Mouse (Mus musculus) embryonic stem cell, embryonic (primary cell): ENCODE results near the gene St8sia1.

ENCODE experiments used
- CTCF ChIA-PET, 4 experiments: fragments of 300-600 bp in 2 of 4; fragments of 350-600 bp in 2 of 4; sonication (Branson Sonifier 250); formaldehyde crosslinking; loops; one replicate each; lab custom pipeline; 2022; ENCODE audit warnings: inconsistent platforms in 2 of 4; lab: Charles Lee
- POLR2A ChIA-PET, 4 experiments: fragments of 300-600 bp in 2 of 4; fragments of 350-600 bp in 2 of 4; sonication (Branson Sonifier 250); formaldehyde crosslinking; loops; one replicate each; lab custom pipeline; 2022; ENCODE audit warnings: antibody characterized with exemption in 4 of 4, inconsistent platforms in 1 of 4; lab: Charles Lee

The St8sia1 gene

GRCm38 (mm10) chr6:142834911-142835310, 129.3 kb downstream of the St8sia1 start:
- POLR2A ChIA-PET, result interaction anchor here in 1 of 4 experiments (0.6 kb wide), 1 partner anchor 491 kb away, joined by 3 read pairs; no protein-coding TSS in a partner anchor
- CTCF ChIA-PET, result no interaction called here

- CTCF ChIA-PET, result no interaction called here
- POLR2A ChIA-PET, result no interaction called here
Observed at GRCm38 (mm10) chr6:142831706-142832105, 132.5 kb downstream of the St8sia1 start.

DNA sequence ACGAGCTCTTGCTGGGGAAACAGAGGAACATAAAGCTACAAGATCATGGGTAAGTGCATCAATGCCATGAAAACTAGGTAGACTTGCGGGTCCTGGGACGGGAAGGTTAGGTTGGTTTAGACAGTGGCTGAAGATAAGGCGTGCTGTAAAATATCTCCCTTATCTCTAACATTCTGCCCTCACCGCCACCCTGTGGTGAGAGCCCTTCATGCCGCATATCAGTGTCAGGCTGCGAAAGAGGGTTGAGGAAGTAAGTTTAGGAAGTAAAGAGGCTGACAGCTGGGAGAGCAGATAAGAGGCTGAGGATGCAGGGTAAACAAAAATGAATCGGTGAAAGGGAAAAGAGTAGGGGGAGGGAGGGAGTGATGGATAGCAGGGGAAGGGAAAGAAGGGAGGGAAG, 133.0 kb downstream of the St8sia1 start:
- POLR2A ChIA-PET, result no interaction called here
- CTCF ChIA-PET, result no interaction called here

DNA sequence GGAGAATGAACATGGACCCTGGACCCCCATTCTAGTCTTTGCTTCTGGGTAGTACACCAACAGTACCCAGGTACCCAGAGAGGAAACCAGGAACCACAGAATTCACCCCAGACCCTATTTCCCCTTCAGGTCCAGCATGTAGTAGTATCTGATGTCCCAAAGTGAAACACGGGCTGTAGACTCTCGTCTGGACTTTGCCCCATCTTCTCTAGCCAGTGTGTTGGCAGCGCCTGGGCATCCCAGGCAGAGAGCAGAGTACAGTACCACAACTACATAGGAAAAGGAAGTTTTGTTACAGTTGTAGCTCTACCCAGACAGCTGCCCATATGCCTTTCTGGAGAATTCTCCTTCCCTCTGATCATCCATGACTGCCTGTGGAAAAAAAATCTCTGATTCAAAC, 134.0 kb downstream of the St8sia1 start:
- ChIA-PET CTCF (no interaction called here), POLR2A (no interaction called here)

DNA sequence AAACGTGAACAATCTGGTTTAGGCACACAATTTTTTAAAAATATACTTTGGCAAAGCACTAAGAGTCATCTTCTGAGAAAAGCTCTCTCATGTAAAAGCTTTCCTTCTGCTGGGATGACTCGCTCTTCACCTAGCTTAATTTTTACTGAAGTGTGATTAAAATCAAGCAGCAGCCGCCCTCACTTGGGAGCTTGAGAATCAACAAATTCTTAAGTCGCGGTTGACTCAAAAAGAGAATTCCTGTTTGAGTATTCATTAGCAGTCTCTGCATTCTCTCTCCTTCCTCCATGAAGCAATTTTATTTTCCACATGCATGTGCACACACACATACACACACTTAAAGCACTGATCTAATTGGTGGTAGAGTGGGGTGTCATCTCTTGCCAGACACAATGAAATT, 138.8 kb downstream of the St8sia1 start:
- ChIA-PET POLR2A (no interaction called here), CTCF (no interaction called here)

DNA sequence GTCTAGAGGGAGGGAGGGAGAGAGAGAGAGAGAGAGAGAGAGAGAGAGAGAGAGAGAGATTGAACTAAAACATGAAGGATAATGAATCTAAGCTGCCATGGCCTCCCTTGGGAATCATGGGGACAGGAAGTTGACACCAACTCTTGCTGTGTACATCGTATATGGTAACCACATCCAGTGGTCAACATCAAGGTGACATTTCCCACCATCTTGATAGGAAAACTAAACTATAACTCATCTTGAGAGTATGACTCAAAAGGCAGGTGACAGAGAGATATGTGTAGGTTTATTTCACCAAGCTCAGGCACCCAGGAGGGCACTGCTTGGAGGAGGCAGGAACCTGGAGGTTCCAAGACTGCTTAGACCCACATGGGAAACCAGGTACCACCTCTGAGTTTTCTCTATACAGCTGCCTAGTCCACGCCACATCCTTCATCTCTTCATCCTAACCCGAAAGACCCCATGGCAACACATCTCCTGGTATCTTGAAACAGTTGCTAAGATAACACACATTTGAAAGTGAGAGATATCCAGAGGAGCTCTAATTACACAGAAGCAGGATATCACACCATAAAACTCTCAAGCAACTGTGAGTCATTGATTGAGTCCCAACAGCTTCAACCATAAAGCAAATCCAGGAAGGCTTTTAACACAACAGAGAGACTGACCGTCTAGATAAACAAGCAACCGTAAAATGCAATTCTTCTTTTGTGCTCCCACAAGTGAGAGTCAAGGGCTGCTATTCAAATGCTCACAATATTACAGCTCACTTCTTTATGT, 141.1 kb downstream of the St8sia1 start:
- ChIA-PET CTCF (interaction anchor here in 3 of 4 experiments (0.6 to 0.7 kb wide), 3 partner anchors 9 to 371 kb away, joined by 3 to 9 read pairs (median 3); no protein-coding TSS in a partner anchor), POLR2A (no interaction called here)

- ChIA-PET CTCF (no interaction called here), POLR2A (no interaction called here)
Observed at GRCm38 (mm10) chr6:142818306-142818705, 145.9 kb downstream of the St8sia1 start.

DNA sequence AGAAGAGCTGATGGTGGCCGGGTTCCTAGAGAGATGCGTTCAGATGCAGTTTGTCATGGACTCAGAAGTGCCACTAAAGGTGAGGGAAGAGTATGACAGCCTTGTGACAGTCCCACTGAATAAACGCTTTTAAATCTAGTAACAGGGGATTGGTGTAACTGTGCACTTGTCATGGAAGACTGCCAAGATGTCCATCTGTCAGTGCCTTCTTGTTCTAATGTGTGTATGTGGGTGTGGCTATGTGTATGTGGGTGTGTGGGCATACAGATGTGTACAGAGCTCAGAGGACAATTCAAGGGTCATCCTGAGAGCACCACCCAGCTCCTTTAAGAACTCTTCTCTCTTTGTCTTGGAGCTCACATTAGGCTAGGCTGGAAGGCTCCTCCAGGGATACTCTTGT, 148.7 kb downstream of the St8sia1 start:
- ChIA-PET CTCF (interaction anchor here in 2 of 4 experiments (0.6 to 1.0 kb wide), 3 partner anchors 11 to 959 kb away, joined by 3 read pairs; no protein-coding TSS in a partner anchor), POLR2A (no interaction called here)

GRCm38 (mm10) chr6:142814495-142814921, 149.7 kb downstream of the St8sia1 start:
- CTCF ChIA-PET, result interaction anchor here in 3 of 4 experiments (0.6 to 1.3 kb wide), 8 partner anchors 9 to 150 kb away, joined by 3 to 9 read pairs (median 4); partner anchors contain the start of genes Cmas (in 1 of the 3) and St8sia1 (in 1 of the 3)

GRCm38 (mm10) chr6:142814011-142814410, 150.2 kb downstream of the St8sia1 start:
- ChIA-PET POLR2A (no interaction called here), CTCF (interaction anchor here in 3 of 4 experiments (0.6 to 1.3 kb wide), 8 partner anchors 9 to 151 kb away, joined by 3 to 9 read pairs (median 4); partner anchors contain the start of genes Cmas (in 1 of the 3) and St8sia1 (in 1 of the 3))

More at GRCm38 (mm10) chr6:142814495-142814921, 149.7 kb downstream of the St8sia1 start:
- POLR2A ChIA-PET, result no interaction called here

DNA sequence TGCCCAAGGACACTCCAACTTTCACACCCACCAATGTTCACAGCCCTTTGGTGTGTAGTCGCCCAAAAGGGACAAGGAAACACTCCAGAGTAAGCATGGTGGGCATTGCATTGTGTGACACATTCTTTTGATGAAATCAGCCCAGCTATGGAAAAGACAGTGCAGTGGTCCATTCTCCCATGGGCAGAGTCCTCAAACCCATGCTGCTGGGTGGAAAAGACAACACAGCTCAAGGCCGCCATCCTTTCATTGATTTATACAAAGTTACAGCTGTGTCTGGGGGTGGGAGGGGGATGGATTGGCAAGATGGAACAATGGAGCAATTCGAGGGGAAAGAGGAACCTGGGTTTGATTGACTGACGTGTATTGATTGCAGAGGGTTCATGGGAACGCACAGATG, 151.3 kb downstream of the St8sia1 start:
- ChIA-PET POLR2A (interaction anchor here in 1 of 4 experiments (0.6 kb wide), 1 partner anchor 63 kb away, joined by 3 read pairs; no protein-coding TSS in a partner anchor), CTCF (interaction anchor here in 2 of 4 experiments (1.0 kb wide), 2 partner anchors 34 to 152 kb away, joined by 3 read pairs; partner anchors contain the start of gene St8sia1 (in 1 of the 2))

DNA sequence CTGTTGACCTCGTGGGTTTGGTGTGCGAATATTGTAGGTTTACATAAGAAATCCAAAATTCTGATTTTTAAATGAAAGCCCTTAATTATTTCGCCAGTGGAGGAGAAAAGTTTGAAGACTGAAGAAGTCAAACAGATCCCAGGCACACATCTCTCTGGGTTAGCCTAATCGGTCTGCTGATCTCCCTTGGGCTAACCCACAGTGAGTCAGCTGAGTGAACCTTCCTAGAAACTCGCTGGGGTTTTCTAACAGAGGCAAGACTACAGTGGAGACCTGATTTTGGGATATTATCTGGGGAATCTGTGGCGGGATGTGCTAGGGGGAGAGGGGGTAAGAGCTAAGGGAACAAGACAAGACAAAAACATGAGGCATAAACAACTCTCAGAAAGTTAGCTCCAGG, 154.0 kb downstream of the St8sia1 start:
- ChIA-PET CTCF (interaction anchor here in 2 of 4 experiments (0.5 to 0.7 kb wide), 2 partner anchors 27 to 358 kb away, joined by 3 to 6 read pairs; no protein-coding TSS in a partner anchor), POLR2A (interaction anchor here in 2 of 4 experiments (0.6 to 0.9 kb wide), 3 partner anchors 25 to 143 kb away, joined by 3 to 4 read pairs (median 3); no protein-coding TSS in a partner anchor)

GRCm38 (mm10) chr6:142809373-142810098, 154.7 kb downstream of the St8sia1 start:
- ChIA-PET CTCF (interaction anchor here in 2 of 4 experiments (0.5 to 0.7 kb wide), 3 partner anchors 27 to 359 kb away, joined by 3 to 6 read pairs (median 4); no protein-coding TSS in a partner anchor), POLR2A (interaction anchor here in 3 of 4 experiments (0.6 to 0.9 kb wide), 3 partner anchors 24 to 394 kb away, joined by 3 to 5 read pairs (median 4); no protein-coding TSS in a partner anchor)

GRCm38 (mm10) chr6:142806326-142806725, 157.9 kb downstream of the St8sia1 start:
- ChIA-PET POLR2A (no interaction called here), CTCF (interaction anchor here in 1 of 4 experiments (0.6 kb wide), 1 partner anchor 20 kb away, joined by 5 read pairs; no protein-coding TSS in a partner anchor)

- CTCF ChIA-PET, result no interaction called here
- POLR2A ChIA-PET, result no interaction called here
Observed at GRCm38 (mm10) chr6:142804402-142804801, 159.8 kb downstream of the St8sia1 start, which contains the start of gene Sult6b2. Gene Sult6b2 (minus strand): TSS chr6:142804502.

- POLR2A ChIA-PET, result no interaction called here
Observed at GRCm38 (mm10) chr6:142802617-142803525, 161.4 kb downstream of the St8sia1 start.

DNA sequence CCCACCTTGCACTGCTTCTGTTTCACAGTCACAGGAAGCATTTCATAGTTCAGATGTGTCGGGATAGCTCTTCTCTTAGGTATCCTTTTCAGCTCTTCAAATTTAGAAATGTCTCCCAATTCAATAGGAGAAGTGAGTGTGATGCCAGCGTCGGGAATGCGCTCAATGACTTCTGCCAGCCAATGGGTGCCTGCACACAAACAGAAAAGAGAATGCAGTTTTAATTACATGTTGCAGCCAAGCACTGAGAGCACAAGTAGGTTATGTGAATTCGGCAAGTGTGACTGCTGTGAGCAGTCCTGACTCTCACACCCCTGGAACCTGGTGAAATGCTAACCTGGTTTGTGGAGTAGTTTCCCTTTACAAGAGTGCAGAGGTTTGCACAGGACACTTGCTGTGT, 162.6 kb downstream of the St8sia1 start:
- ChIA-PET POLR2A (no interaction called here), CTCF (no interaction called here)

More at GRCm38 (mm10) chr6:142802617-142803525, 161.4 kb downstream of the St8sia1 start:
- CTCF ChIA-PET, result interaction anchor here in 1 of 4 experiments (0.7 kb wide), 1 partner anchor 1807 kb away, joined by 3 read pairs; no protein-coding TSS in a partner anchor
